Comparison of ENCODE assay signal across 13 mouse cellular contexts in genomic region chr8:107552234-107552633, GRCm38 (mm10). TPM values are rescaled to one million over a fixed set of nuclear protein-coding genes. Genes with fewer than 3 reads are reported as not detected.
DNase-seq lines count a peak whose midpoint lies in the region; ATAC-seq and TF ChIP-seq lines count a peak whose summit lies in the region.
"Had no signal": no experiment of that assay in that cellular context is flagged by ENCODE, and none has a peak within 500 bp of the region (broad histone marks: within the 10 kb centered on the region; RNA-seq: fewer than 3 reads in every experiment).

No protein-coding gene starts in this region.

- DNase-seq in kidney, adult 11 months = no peak
- peak; percentile 47 to 50 for DNase-seq in spleen, adult 2 months (ENCODE audit: low read depth in 1 of 2, low spot score in 2 of 2)
- DNase-seq in spleen, postnatal 4 days (ENCODE audit: low spot score in 2 of 2) = no peak
- DNase-seq in left cerebral cortex, postnatal 25 days (ENCODE audit: low spot score in 2 of 2) = no peak
- no peak for DNase-seq in heart, postnatal 36 days
- no peak for DNase-seq in right cerebral cortex, postnatal 14 days
- DNase-seq: cerebellum, postnatal 36 days; kidney, adult 8-10 months; thymus, postnatal 14 days had no signal

- 44% methylated on average over 6 of the region's 6 CpGs for WGBS in kidney, embryonic 15.5 days
- 16% methylated on average over 6 of the region's 6 CpGs for WGBS in spleen, adult 2 months
- WGBS in limb, embryonic 13.5 days = 72% methylated on average over 6 of the region's 6 CpGs

- intact Hi-C loops in left cerebral cortex, postnatal 25 days (cut with DNase I) = no loop called here
- intact Hi-C loops in heart, postnatal 36 days (cut with DNase I) = no loop called here

- peaks cover 26% of the 10 kb centered on the region for H3K4me1 ChIP-seq in kidney, embryonic 15.5 days
- H3K4me1 ChIP-seq in spleen, adult 2 months (ENCODE audit: control insufficient read depth, insufficient read depth, insufficient read length) = no peaks in the 10 kb centered on the region; the same call in 1 of the 2 replicates
- H3K4me1 ChIP-seq in limb, embryonic 13.5 days = 0 out of 2 replicates have a peak, but pooled peaks cover 14% of the 10 kb centered on the region

- TF ChIP-seq CTCF in spleen, adult 2 months (IDR thresholded peaks at IDR 0.05; ENCODE audit: extremely low read depth, insufficient read depth, insufficient read length, insufficient replicate concordance) = no peak

- H3K9ac ChIP-seq in kidney, embryonic 15.5 days = no peak overlapping the region
- peak overlapping the region; percentile 83 for H3K9ac ChIP-seq in limb, embryonic 13.5 days

- H3K4me3 ChIP-seq in kidney, embryonic 15.5 days (replicated peaks) = no peak overlapping the region
- H3K4me3 ChIP-seq in spleen, adult 2 months (ENCODE audit: extremely low read depth, insufficient read depth, insufficient read length) = no peak overlapping the region
- peak overlapping the region; percentile 48 for H3K4me3 ChIP-seq in limb, embryonic 13.5 days
- H3K4me3 ChIP-seq: erythroblast, embryonic 14.5 days had no signal

- no peak for TF ChIP-seq POLR2A in spleen, adult 2 months (IDR thresholded peaks at IDR 0.05; ENCODE audit: low read depth, low read length)

- H3K27me3 ChIP-seq in kidney, embryonic 15.5 days = no peaks in the 10 kb centered on the region
- H3K27me3 ChIP-seq in spleen, adult 2 months (ENCODE audit: control insufficient read depth, insufficient read depth, low read length) = no peaks in the 10 kb centered on the region
- H3K27me3 ChIP-seq in limb, embryonic 13.5 days = no peaks in the 10 kb centered on the region
- H3K27me3 ChIP-seq: Patski had no signal

- H3K9me3 ChIP-seq in kidney, embryonic 15.5 days (replicated peaks) = no peaks in the 10 kb centered on the region
- no peaks in the 10 kb centered on the region for H3K9me3 ChIP-seq in limb, embryonic 13.5 days

- peaks cover 43% of the 10 kb centered on the region for H3K36me3 ChIP-seq in kidney, embryonic 15.5 days
- peaks cover 19% of the 10 kb centered on the region for H3K36me3 ChIP-seq in spleen, adult 2 months (ENCODE audit: control insufficient read depth, insufficient read depth, low read length)
- peaks cover 95% of the 10 kb centered on the region for H3K36me3 ChIP-seq in limb, embryonic 13.5 days

- no peak for ATAC-seq in kidney, embryonic 15.5 days (replicated peaks; ENCODE audit: low FRiP score)
- no peak for ATAC-seq in limb, embryonic 13.5 days (ENCODE audit: low FRiP score, low read depth)
- ATAC-seq: Patski had no signal

- peak overlapping the region; percentile 33; the same call in 1 of the 2 replicates for H3K27ac ChIP-seq in kidney, embryonic 15.5 days
- no peak overlapping the region for H3K27ac ChIP-seq in spleen, adult 2 months (ENCODE audit: insufficient read depth, low read length)
- H3K27ac ChIP-seq in limb, embryonic 13.5 days = peak overlapping the region; percentile 98

- H3K4me2 ChIP-seq in kidney, embryonic 15.5 days = no peak overlapping the region
- peak overlapping the region; percentile 59 for H3K4me2 ChIP-seq in limb, embryonic 13.5 days (replicated peaks)

RNA-seq across cellular contexts. Expression of gene Psmd7, which starts 36.0 kb away (rescaled TPM):
- polyA plus RNA-seq in kidney, embryonic 15.5 days (2015; fragmentation: Nextera tagmentation; extraction: Ambion mirVana) = 249 and 256 TPM in 2 replicates
- polyA plus RNA-seq in spleen, adult 2 months (2012; rRNA removed) = 22.0 and 24.9 TPM in 2 replicates
- 340 and 356 TPM in 2 replicates for polyA plus RNA-seq in limb, embryonic 13.5 days (2015; fragmentation: Nextera tagmentation; extraction: Ambion mirVana)
- 100 to 1,000 TPM; 107 TPM for total RNA-seq in left cerebral cortex, postnatal 25 days (2021)
- total RNA-seq in heart, postnatal 36 days (2021) = 100 to 1,000 TPM in 1 of 2 experiments, 10 to 100 TPM in 1; 95.7 to 104 TPM

Comparison
In these comparisons a context has a peak if more than half of its experiments do, and no peak if none do; other contexts are left out.
1. DNase-seq: peak in spleen, adult 2 months (2 of 2); none in kidney, adult 11 months (single experiment), spleen, postnatal 4 days (0 of 2), left cerebral cortex, postnatal 25 days (0 of 2), heart, postnatal 36 days (0 of 2) and right cerebral cortex, postnatal 14 days (single experiment).